ENCODE assay signal across 8 mouse cellular contexts in the genomic region with DNA sequence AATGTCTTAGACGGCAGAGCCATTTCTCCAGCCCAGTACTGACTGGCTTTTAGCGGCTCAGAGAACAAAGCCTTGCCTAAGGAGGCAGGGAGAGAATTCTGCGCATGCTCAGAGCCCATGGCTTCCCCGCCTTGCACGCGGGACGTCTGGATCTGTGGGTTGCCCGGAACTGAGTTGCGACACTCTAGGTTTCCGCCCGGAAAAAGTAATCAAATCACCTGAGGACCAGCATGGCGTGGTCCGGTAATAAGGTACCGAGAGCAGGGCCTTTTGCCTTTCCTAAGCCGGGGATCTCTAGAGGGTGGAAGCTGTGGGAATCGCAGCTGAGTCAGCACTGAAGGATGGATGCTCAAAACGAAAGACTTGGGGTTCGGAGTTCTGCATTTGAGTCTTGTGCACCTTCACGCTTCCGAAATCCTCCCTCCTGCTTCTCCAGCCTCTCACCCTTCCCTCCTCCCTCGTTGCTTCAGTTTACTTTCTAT. TPM values are rescaled to one million over a fixed set of nuclear protein-coding genes. Genes with fewer than 3 reads are reported as not detected.
A peak's percentile ranks its signal among the peaks of the same experiment; 100 is the strongest.
DNase-seq lines count a peak whose midpoint lies in the region; ATAC-seq and TF ChIP-seq lines count a peak whose summit lies in the region.

TSS of gene Xrcc5 (plus strand) at position 105 of the 482 bp plus-strand sequence.

- no peaks in the 10 kb centered on the region for H3K27me3 ChIP-seq in Patski
- H3K27me3 ChIP-seq in hindbrain, embryonic 15.5 days, result no peaks in the 10 kb centered on the region

- H3K4me3 ChIP-seq in hindbrain, embryonic 15.5 days, result peak within 1 kb of the TSS; percentile 73

- no peak for TF ChIP-seq CTCF in Patski (IDR thresholded peaks at IDR 0.05)

- peaks cover 10% of the 10 kb centered on the region for H3K4me1 ChIP-seq in hindbrain, embryonic 15.5 days (replicated peaks)

- no peaks in the 10 kb centered on the region for H3K36me3 ChIP-seq in hindbrain, embryonic 15.5 days

- H3K4me2 ChIP-seq in hindbrain, embryonic 15.5 days, result peak within 1 kb of the TSS; percentile 67

- in situ Hi-C loops in Patski (cut with MboI; ENCODE audit: low pct_unique_long_range_greater_than_20kb), result loop anchor here (5.0 to 25.0 kb wide), 4 partner anchors 50 to 1505 kb away; partner anchors contain the start of genes Ankar and Rpl37a

- WGBS in hindbrain, embryonic 15.5 days, result under 1% methylated on average over 21 of the region's 21 CpGs

- ATAC-seq in Patski, result peak; percentile 70
- peak; percentile 99 for ATAC-seq in hindbrain, embryonic 15.5 days (ENCODE audit: low FRiP score, low read depth)

- no peaks in the 10 kb centered on the region for H3K9me3 ChIP-seq in hindbrain, embryonic 15.5 days

- peak; percentile 78 for DNase-seq in Patski (ENCODE audit: low read depth, low spot score)
- peak; percentile 95 to 96 for DNase-seq in cerebellum, postnatal 14 days
- peak; percentile 84 to 88 for DNase-seq in frontal cortex, postnatal 25 days (ENCODE audit: low spot score in 2 of 2)
- DNase-seq in left cerebral cortex, adult 11 months (ENCODE audit: low spot score), result peak; percentile 89
- peak; percentile 91 to 93 for DNase-seq in lung, postnatal 4 days
- peak; percentile 95 for DNase-seq in retina, postnatal 7 days (ENCODE audit: low read depth, low spot score)
- DNase-seq in urinary bladder, adult 2 months (ENCODE audit: low spot score), result peak; percentile 69

- CTCF ChIA-PET in Patski (lab: Charles Lee), result no interaction called here

- POLR2A ChIA-PET in Patski (lab: Charles Lee), result no interaction called here

- peak within 1 kb of the TSS; percentile 88 for H3K27ac ChIP-seq in hindbrain, embryonic 15.5 days (replicated peaks)

- peak within 1 kb of the TSS; percentile 78 for H3K9ac ChIP-seq in hindbrain, embryonic 15.5 days

RNA-seq across cellular contexts. Expression of gene Xrcc5, which starts in this region (rescaled TPM):
- 38.5 TPM for polyA plus RNA-seq in Patski (2021)
- polyA plus RNA-seq in hindbrain, embryonic 15.5 days (2015; fragmentation: Nextera tagmentation; extraction: Ambion mirVana), result 15.7 and 17.1 TPM in 2 replicates
- polyA plus RNA-seq in urinary bladder, adult 2 months (2012; rRNA removed), result 17.8 and 18.4 TPM in 2 replicates

Comparison
In these comparisons a context has a peak if more than half of its experiments do, and no peak if none do; other contexts are left out.
1. Peak in every context shown above with its lines: DNase-seq, ATAC-seq, H3K4me3 ChIP-seq and H3K27ac ChIP-seq.